Mouse (Mus musculus): ENCODE measurements around the gene Hoxd11. TPM values are rescaled to one million over a fixed set of nuclear protein-coding genes. Genes with fewer than 3 reads are reported as not detected.

Hoxd11 gene
- total RNA-seq, 4 experiments from 2014 or later, result not detected

GRCm38 (mm10) chr2:74706393-74706960 is 27.1 kb downstream of the Hoxd11 start:
- no peak for DNase-seq (ENCODE audit: low spot score in 2 of 2)

DNA sequence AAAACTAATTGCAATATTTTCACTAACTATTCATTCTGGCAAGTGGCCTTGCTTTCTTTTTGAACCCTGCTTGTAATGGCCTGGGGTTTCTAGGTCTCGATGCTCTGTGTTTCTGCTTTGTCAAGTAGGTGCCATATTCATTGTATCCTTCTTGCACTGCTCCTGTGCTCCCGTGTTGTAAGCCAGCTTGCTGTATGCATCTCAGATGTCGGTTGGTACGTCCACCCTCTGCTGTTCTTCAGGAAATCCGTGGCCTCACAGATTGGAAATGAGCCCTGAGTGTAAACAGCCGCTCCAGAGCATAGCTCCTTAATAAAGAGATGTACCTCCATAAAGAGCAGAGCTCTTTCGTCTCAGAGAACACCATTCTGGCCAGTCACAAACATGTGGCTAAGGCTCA is 28.2 kb downstream of the Hoxd11 start:
- no peak for DNase-seq (ENCODE audit: low spot score in 2 of 2)

DNA sequence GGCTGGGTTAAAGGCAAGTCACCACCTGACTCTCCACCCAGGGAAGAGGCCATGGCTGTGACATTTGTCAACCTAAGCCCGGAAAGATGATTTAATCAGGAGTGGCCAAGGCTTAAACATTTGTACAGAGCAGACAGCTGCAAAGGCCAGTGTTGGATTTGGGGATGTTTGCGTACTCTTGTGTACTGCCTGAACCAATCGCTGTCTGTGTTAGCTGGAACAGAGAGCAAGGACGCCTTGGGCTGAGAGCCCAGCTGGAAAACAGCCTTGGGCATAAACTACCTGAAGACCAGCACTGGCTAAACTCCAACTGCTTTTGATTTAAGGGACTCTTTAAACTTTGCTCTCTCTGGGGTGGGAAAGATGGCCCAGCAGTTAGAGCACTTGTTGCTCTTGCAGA is 29.3 kb downstream of the Hoxd11 start:
- no peak for DNase-seq (ENCODE audit: low spot score in 2 of 2)

GRCm38 (mm10) chr2:74709465-74710419 is 30.4 kb downstream of the Hoxd11 start:
- no peak for DNase-seq (ENCODE audit: low spot score in 2 of 2)

- no peak for DNase-seq (ENCODE audit: low spot score in 2 of 2)
Observed at GRCm38 (mm10) chr2:74710929-74711543, 31.7 kb downstream of the Hoxd11 start.

DNA sequence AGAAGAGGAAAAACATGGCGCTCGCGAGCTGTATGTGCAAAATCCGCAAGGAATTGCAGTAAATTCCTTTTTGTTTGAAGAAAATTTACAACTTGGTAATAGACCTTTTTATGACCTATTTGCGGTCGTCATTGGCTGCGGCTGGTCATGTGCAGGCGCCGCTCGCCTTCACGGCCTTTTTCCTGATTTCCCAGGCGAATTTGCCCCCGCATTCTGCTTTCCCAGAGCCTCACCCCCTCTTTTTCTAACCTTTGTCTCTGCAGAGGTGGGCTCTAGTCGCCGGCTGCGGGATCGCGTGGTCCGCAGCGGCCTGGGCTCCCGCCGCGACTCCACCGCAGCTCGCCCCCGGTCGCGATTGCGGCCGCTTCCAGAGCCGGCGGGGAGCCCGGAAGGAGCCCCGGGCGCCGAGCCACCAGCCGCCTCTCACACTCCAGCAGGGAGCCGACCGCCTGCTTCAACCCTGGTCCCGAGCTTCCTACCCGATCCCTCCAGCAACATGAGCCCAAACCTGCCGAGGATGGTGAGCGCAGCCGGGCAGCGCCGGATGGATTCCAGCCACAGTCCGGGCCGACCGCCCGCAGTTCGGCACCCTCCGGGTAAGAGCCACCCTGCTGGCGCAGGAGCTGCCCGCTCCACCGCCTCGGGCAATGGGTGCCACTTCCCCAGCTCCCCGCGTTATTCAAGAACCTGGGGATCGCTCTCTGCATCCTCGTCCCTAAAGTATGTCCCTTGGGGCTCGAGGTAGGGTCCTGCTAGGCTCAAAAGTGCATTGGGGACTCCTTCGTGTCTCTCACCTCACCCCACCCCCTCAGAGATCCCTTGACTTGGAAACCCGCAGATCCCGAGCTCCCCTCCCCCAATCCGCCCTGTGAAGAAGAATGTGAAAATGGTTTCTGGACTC is 32.6 kb downstream of the Hoxd11 start, which contains the start of the genes Hoxd3 and Hoxd4:
Gene Hoxd3, plus strand, starts transcription at position 207 of the 901 bp plus-strand sequence.
Gene Hoxd4, plus strand, starts transcription at position 209 of the 901 bp plus-strand sequence.
- DNase-seq (ENCODE audit: low spot score in 2 of 2), result no peak

GRCm38 (mm10) chr2:74713239-74714150 is 34.1 kb downstream of the Hoxd11 start:
- DNase-seq (ENCODE audit: low spot score in 2 of 2), result no peak

GRCm38 (mm10) chr2:74714156-74714789 is 34.9 kb downstream of the Hoxd11 start:
- DNase-seq (ENCODE audit: low spot score in 2 of 2), result no peak

DNA sequence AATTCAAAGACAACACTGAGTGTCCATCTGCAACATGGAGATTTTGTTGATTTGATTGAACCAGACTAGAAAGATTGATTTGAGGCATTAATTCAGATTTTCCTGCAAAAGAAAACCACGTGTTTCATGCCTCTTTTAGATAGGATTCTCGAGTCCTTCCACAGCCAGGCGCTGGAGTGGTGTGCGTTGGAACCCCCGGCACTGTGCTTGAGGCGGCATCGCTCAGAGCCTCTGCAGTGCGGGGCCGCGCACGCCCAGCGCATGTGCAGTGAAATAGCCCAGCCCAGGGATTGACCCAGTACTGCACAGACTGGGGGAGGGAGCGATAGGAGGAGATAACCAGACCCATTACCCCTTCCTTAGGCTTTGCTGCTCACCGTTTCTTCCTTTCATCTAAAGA is 35.5 kb downstream of the Hoxd11 start:
- no peak for DNase-seq (ENCODE audit: low spot score in 2 of 2)

GRCm38 (mm10) chr2:74715504-74716241 is 36.3 kb downstream of the Hoxd11 start:
- peak; percentile 26 to 72 for DNase-seq (ENCODE audit: low spot score in 2 of 2)

DNA sequence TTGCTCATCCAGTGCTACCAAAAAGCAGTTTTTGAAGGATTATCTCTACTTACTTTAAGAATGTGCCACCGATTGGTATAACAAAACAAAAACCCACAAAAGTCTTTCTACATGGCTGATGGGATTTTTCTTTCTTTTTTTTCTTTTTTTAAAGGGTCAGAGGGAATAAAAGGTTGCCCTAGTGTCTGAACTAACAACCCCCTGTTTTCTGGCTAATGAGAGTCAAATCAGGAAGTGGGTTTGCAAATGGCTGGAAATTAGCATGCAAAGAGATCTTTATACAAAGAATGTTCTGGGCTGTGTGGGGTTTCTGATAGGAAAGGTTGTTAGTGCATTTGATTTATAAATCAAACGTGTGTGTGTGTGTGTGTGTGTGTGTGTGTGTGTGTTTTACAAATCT is 41.0 kb downstream of the Hoxd11 start:
- DNase-seq (ENCODE audit: low spot score in 2 of 2), result no peak

DNA sequence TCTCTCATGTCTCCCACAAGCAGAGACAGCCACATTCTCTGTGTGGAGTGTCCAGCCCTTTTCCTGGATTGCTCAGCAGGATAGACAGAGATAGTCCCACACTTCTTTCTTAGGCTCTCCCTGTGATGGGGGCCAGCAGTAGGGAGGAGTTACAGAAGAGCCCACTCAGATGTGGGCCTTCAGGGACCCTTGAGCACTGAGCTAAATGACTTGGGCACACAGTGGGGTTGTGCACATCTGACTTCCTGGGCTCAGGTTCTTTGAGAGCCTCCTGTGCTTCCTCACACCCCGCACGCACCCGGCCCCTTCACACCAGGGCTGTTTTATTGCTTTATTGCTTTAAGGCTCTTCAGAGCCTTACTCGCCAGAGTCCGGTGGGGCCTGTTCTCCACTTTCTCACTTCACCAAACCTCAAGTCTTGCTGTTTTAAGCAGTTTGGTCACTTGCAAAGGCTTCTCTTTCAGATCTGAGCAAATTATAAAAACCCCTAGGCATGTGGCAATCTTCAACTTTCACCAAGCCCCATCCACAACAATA is 41.7 kb downstream of the Hoxd11 start:
- DNase-seq (ENCODE audit: low spot score in 2 of 2), result no peak

DNA sequence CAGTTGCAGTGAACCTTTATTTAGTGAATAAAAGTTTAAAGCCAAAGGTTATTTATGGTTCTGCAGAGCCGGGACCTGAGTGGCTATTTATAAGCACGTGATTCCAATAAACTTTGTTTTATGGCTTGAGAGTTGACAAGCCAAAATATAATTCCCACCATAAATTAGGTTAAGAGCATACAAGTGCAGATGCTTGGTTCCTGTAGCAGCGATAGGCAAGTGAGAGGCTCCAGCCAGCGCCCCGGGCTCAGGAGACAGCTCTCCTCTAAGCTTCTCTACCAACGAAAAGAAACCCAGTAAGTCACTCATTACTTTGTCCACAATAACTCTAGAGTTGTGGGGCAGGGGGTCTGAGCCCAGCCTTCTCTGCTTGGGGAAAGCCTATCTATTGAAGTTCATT is 42.5 kb downstream of the Hoxd11 start:
- DNase-seq (ENCODE audit: low spot score in 2 of 2), result no peak

- no peak for DNase-seq (ENCODE audit: low spot score in 2 of 2)
Observed at GRCm38 (mm10) chr2:74722949-74723348, 43.6 kb downstream of the Hoxd11 start.

- DNase-seq (ENCODE audit: low spot score in 2 of 2), result no peak
Observed at GRCm38 (mm10) chr2:74724244-74725015, 45.1 kb downstream of the Hoxd11 start.

- no peak for DNase-seq (ENCODE audit: low spot score in 2 of 2)
Observed at GRCm38 (mm10) chr2:74725171-74725570, 45.8 kb downstream of the Hoxd11 start.

GRCm38 (mm10) chr2:74726551-74726950 is 47.2 kb downstream of the Hoxd11 start, which contains the start of gene Gm28230:
Gene Gm28230 (plus strand): TSS chr2:74726728.
- DNase-seq (ENCODE audit: low spot score in 2 of 2), result no peak
